Mouse (Mus musculus) thymus, adult 2 months (tissue): ENCODE measurements around the gene Crb1.

Experiments used
- CTCF ChIP-seq: fragments of 200-500 bp; IDR thresholded peaks from 2 replicates; pipeline ENCODE4 v1.5.1; 2012; ENCODE audit warnings: mild to moderate bottlenecking, control low read depth, low read length, moderate library complexity, borderline replicate concordance; ENCODE audit not compliant: control insufficient read depth, poor library complexity, insufficient read depth; ENCODE audit errors: extremely low read depth
- POLR2A ChIP-seq: fragments of 200-500 bp; IDR thresholded peaks from 2 replicates; pipeline ENCODE4 v1.6.1; 2012; ENCODE audit warnings: mild to moderate bottlenecking, low read length, control low read depth, moderate library complexity; ENCODE audit not compliant: control insufficient read depth, poor library complexity, insufficient read depth; ENCODE audit errors: extremely low read depth

DNA sequence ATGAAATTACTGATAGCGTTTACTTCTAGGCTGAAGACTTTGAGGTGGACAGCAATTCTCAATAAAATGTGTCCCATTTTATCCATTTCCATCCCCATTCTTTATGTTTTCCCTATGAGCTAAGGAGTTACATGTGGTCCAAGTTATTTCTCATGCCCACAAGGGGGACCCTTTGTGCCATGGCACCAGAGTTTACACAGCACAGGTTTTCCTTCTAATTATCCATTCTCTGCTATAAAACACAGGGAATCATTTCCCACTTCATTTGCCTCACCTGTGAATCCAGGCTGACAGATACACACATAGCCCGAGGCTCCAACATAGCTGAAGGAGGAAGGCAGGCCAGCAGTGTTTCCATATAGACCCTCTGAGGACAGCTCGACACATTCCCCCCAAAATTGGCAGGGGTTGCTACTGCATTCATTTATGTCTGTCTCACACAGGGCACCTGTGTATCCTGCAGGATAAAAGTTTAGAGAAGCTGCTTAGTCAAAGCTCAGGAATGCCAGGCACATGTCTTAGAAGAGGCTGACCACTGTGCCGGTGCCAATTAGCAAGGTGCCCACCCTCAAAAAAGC lies 62.5 kb downstream of the Crb1 start:
- TF ChIP-seq CTCF (no peak), POLR2A (no peak)
